Comparison of ENCODE assay signal across 10 mouse cellular contexts in genomic region chr15:79432328-79432727, GRCm38 (mm10). TPM values are rescaled to one million over a fixed set of nuclear protein-coding genes. Genes with fewer than 3 reads are reported as not detected.
A peak's percentile ranks its signal among the peaks of the same experiment; 100 is the strongest.
DNase-seq lines count a peak whose midpoint lies in the region; ATAC-seq and TF ChIP-seq lines count a peak whose summit lies in the region.
"Had no signal": no experiment of that assay in that cellular context is flagged by ENCODE, and none has a peak within 500 bp of the region (broad histone marks: within the 10 kb centered on the region; RNA-seq: fewer than 3 reads in every experiment).

No protein-coding gene starts in this region.

- intact Hi-C loops in left cerebral cortex, adult 2 months (cut with DNase I), result loop anchor here (2.0 kb wide), 1 partner anchor 30 kb away; the partner anchor contains the start of gene Tmem184b
- intact Hi-C loops in left cerebral cortex, postnatal 4 days (cut with DNase I), result no loop called here

- H3K36me3 ChIP-seq in forebrain, embryonic 13.5 days (ENCODE audit: poor library complexity, severe bottlenecking), result peaks cover 100% of the 10 kb centered on the region
- H3K36me3 ChIP-seq in forebrain, postnatal 0 days (ENCODE audit: insufficient read depth), result peaks cover 83% of the 10 kb centered on the region
- peaks cover 98% of the 10 kb centered on the region for H3K36me3 ChIP-seq in embryonic facial prominence, embryonic 12.5 days
- peaks cover 15% of the 10 kb centered on the region for H3K36me3 ChIP-seq in liver, embryonic 13.5 days

- no peaks in the 10 kb centered on the region for H3K27me3 ChIP-seq in forebrain, embryonic 13.5 days
- H3K27me3 ChIP-seq in forebrain, postnatal 0 days (ENCODE audit: insufficient read depth, low read length), result no peaks in the 10 kb centered on the region
- H3K27me3 ChIP-seq in embryonic facial prominence, embryonic 12.5 days, result no peaks in the 10 kb centered on the region
- no peaks in the 10 kb centered on the region for H3K27me3 ChIP-seq in liver, embryonic 13.5 days
- H3K27me3 ChIP-seq in cerebellum, adult 2 months (ENCODE audit: control insufficient read depth, insufficient read depth, low read length), result no peaks in the 10 kb centered on the region

- no peak overlapping the region for H3K4me3 ChIP-seq in forebrain, embryonic 13.5 days
- no peak overlapping the region for H3K4me3 ChIP-seq in forebrain, postnatal 0 days (ENCODE audit: low read depth, low read length)
- no peak overlapping the region for H3K4me3 ChIP-seq in left cerebral cortex, adult 2 months
- H3K4me3 ChIP-seq in embryonic facial prominence, embryonic 12.5 days, result no peak overlapping the region
- H3K4me3 ChIP-seq in liver, embryonic 13.5 days (replicated peaks), result no peak overlapping the region; the same call in 1 of the 2 replicates
- H3K4me3 ChIP-seq in cerebellum, adult 2 months (replicated peaks; ENCODE audit: insufficient read depth, low read depth, low read length), result no peak overlapping the region

- no peak overlapping the region for H3K9ac ChIP-seq in forebrain, embryonic 13.5 days
- H3K9ac ChIP-seq in forebrain, postnatal 0 days, result no peak overlapping the region
- H3K9ac ChIP-seq in embryonic facial prominence, embryonic 12.5 days, result no peak overlapping the region
- no peak overlapping the region for H3K9ac ChIP-seq in liver, embryonic 13.5 days

- H3K4me2 ChIP-seq in forebrain, embryonic 13.5 days, result no peak overlapping the region
- no peak overlapping the region for H3K4me2 ChIP-seq in forebrain, postnatal 0 days (ENCODE audit: low read depth)
- no peak overlapping the region for H3K4me2 ChIP-seq in embryonic facial prominence, embryonic 12.5 days (replicated peaks)
- H3K4me2 ChIP-seq in liver, embryonic 13.5 days, result peak overlapping the region; percentile 43

- TF ChIP-seq CTCF in forebrain, postnatal 0 days (IDR thresholded peaks at IDR 0.05; ENCODE audit: low read depth), result no peak
- no peak for TF ChIP-seq CTCF in left cerebral cortex, adult 2 months (IDR thresholded peaks at IDR 0.05)
- TF ChIP-seq CTCF in cerebellum, adult 2 months (IDR thresholded peaks at IDR 0.05; ENCODE audit: borderline replicate concordance, insufficient read depth, low read depth, low read length), result no peak

- H3K27ac ChIP-seq in forebrain, embryonic 13.5 days, result peak overlapping the region; percentile 20
- H3K27ac ChIP-seq in forebrain, postnatal 0 days (ENCODE audit: low read depth, low read length), result no peak overlapping the region
- peak overlapping the region; percentile 74 for H3K27ac ChIP-seq in left cerebral cortex, adult 2 months
- peak overlapping the region; percentile 52; the same call in 1 of the 2 replicates for H3K27ac ChIP-seq in embryonic facial prominence, embryonic 12.5 days
- peak overlapping the region; percentile 81 for H3K27ac ChIP-seq in liver, embryonic 13.5 days
- no peak overlapping the region for H3K27ac ChIP-seq in cerebellum, adult 2 months (ENCODE audit: insufficient read depth, low read length)

- H3K9me3 ChIP-seq in forebrain, embryonic 13.5 days (replicated peaks), result no peaks in the 10 kb centered on the region
- H3K9me3 ChIP-seq in forebrain, postnatal 0 days (ENCODE audit: low read length), result no peaks in the 10 kb centered on the region
- no peaks in the 10 kb centered on the region for H3K9me3 ChIP-seq in embryonic facial prominence, embryonic 12.5 days
- H3K9me3 ChIP-seq in liver, embryonic 13.5 days (replicated peaks), result no peaks in the 10 kb centered on the region

- TF ChIP-seq POLR2A in cerebellum, adult 2 months (IDR thresholded peaks at IDR 0.05; ENCODE audit: borderline replicate concordance, insufficient read depth, low read length), result no peak

- DNase-seq in forebrain, postnatal 0 days, result no peak
- DNase-seq in left cerebral cortex, adult 2 months (ENCODE audit: extremely low spot score in 1 of 2, low spot score in 2 of 2), result no peak
- DNase-seq in left cerebral cortex, postnatal 4 days, result no peak
- no peak for DNase-seq in liver, embryonic 13.5 days
- DNase-seq in layer of hippocampus, adult 9-10 months (ENCODE audit: low spot score), result no peak
- DNase-seq in cerebellum, adult 2 months, result no peak
- DNase-seq: cerebellum, adult 9-10 months; thymus, postnatal 4 days had no signal

- H3K4me1 ChIP-seq in forebrain, embryonic 13.5 days, result peaks cover 27% of the 10 kb centered on the region
- H3K4me1 ChIP-seq in forebrain, postnatal 0 days (ENCODE audit: insufficient read depth), result peaks cover 6% of the 10 kb centered on the region; the same call in 1 of the 2 replicates
- H3K4me1 ChIP-seq in embryonic facial prominence, embryonic 12.5 days, result peaks cover 5% of the 10 kb centered on the region; the same call in 1 of the 2 replicates
- H3K4me1 ChIP-seq in liver, embryonic 13.5 days (replicated peaks), result peaks cover 54% of the 10 kb centered on the region
- peaks cover 42% of the 10 kb centered on the region for H3K4me1 ChIP-seq in cerebellum, adult 2 months (ENCODE audit: control insufficient read depth, insufficient read depth, low read length)

- WGBS in forebrain, embryonic 13.5 days, result 91% methylated on average over 11 of the region's 11 CpGs
- 93% methylated on average over 11 of the region's 11 CpGs for WGBS in forebrain, postnatal 0 days
- 89% methylated on average over 11 of the region's 11 CpGs for WGBS in embryonic facial prominence, embryonic 12.5 days
- WGBS in liver, embryonic 13.5 days (ENCODE audit: insufficient replicate concordance), result 37% methylated on average over 11 of the region's 11 CpGs
- WGBS in cerebellum, adult 2 months, result 62% methylated on average over 11 of the region's 11 CpGs

- ATAC-seq in forebrain, embryonic 13.5 days, result no peak
- ATAC-seq in forebrain, postnatal 0 days, result no peak
- ATAC-seq in embryonic facial prominence, embryonic 12.5 days (ENCODE audit: insufficient number of reproducible peaks, insufficient read depth, low FRiP score, low TSS enrichment), result no peak
- ATAC-seq in liver, embryonic 13.5 days (ENCODE audit: low read depth), result no peak

RNA-seq across cellular contexts. Expression of gene Csnk1e, which starts 23.0 kb away (rescaled TPM):
- 200 and 208 TPM in 2 replicates for polyA plus RNA-seq in forebrain, embryonic 13.5 days (2015; fragmentation: Nextera tagmentation; extraction: Ambion mirVana)
- total RNA-seq in forebrain, postnatal 0 days (2014; rRNA removed), result 398 and 490 TPM in 2 replicates
- 160 and 248 TPM in 2 replicates for polyA plus RNA-seq in forebrain, postnatal 0 days (2015; fragmentation: Nextera tagmentation; extraction: Ambion mirVana)
- 100 to 1,000 TPM; 153 to 159 TPM for total RNA-seq in left cerebral cortex, adult 2 months (2021)
- 100 to 1,000 TPM; 285 to 296 TPM for total RNA-seq in left cerebral cortex, postnatal 4 days (2021)
- 148 and 160 TPM in 2 replicates for polyA plus RNA-seq in embryonic facial prominence, embryonic 12.5 days (2016; fragmentation: Nextera tagmentation; extraction: Ambion mirVana)
- polyA plus RNA-seq in liver, embryonic 13.5 days (2015; fragmentation: Nextera tagmentation; extraction: Ambion mirVana), result 10.4 and 11.4 TPM in 2 replicates
- polyA plus RNA-seq in cerebellum, adult 2 months (2012; rRNA removed), result 110 and 122 TPM in 2 replicates

RNA-seq across cellular contexts. Expression of gene Tmem184b, which starts 29.0 kb away (rescaled TPM):
- 29.4 and 31.3 TPM in 2 replicates for polyA plus RNA-seq in forebrain, embryonic 13.5 days (2015; fragmentation: Nextera tagmentation; extraction: Ambion mirVana)
- 32.0 and 41.9 TPM in 2 replicates for total RNA-seq in forebrain, postnatal 0 days (2014; rRNA removed)
- 22.9 and 30.3 TPM in 2 replicates for polyA plus RNA-seq in forebrain, postnatal 0 days (2015; fragmentation: Nextera tagmentation; extraction: Ambion mirVana)
- total RNA-seq in left cerebral cortex, adult 2 months (2021), result 10 to 100 TPM; 73.7 to 82.2 TPM
- total RNA-seq in left cerebral cortex, postnatal 4 days (2021), result 10 to 100 TPM; 49.6 to 53.4 TPM
- polyA plus RNA-seq in embryonic facial prominence, embryonic 12.5 days (2016; fragmentation: Nextera tagmentation; extraction: Ambion mirVana), result 61.7 and 63.1 TPM in 2 replicates
- polyA plus RNA-seq in liver, embryonic 13.5 days (2015; fragmentation: Nextera tagmentation; extraction: Ambion mirVana), result 8.7 and 12.1 TPM in 2 replicates
- 88.5 and 95.4 TPM in 2 replicates for polyA plus RNA-seq in cerebellum, adult 2 months (2012; rRNA removed)

Comparison
In these comparisons a context has a peak if more than half of its experiments do, and no peak if none do; other contexts are left out.
1. H3K27ac ChIP-seq: peak in forebrain, embryonic 13.5 days (single experiment), left cerebral cortex, adult 2 months (single experiment), embryonic facial prominence, embryonic 12.5 days (single experiment) and liver, embryonic 13.5 days (single experiment); none in forebrain, postnatal 0 days (single experiment) and cerebellum, adult 2 months (single experiment).